Mouse (Mus musculus): ENCODE results near the gene Tspan9. TPM values are rescaled to one million over a fixed set of nuclear protein-coding genes. Genes with fewer than 3 reads are reported as not detected.

Gene Tspan9
- total RNA-seq (2023): 6.7 TPM

DNA sequence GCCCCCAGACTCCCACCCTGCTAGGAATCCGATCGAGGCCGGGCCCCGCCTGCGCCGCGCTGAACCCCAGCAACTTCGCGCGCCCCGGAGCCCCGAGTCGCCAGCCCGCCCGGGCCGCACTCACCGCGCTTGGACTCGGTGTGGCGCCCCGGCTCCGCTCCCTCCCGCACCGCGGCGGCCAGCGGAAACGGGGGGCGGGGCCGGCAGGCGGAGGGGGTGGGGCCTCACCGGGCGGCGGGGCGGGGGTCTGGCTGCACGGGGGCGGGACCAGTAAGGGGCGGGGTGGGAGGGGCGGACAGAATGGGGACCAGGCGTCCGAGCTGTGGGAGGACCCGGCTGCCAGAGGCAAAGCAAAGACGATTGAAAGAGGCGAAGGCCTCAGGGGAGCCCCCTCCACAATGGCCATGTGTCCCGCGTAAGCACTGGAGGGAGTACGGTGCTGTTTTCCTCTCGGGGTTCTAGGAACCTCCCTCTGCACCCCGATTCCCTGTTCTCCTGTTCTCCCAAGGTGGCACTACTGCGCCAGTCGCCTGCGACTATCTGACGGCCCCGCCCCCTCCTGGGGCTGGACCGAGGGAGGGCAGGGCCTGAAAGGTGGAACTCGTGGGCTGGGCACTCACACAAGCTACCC lies at the start of gene Tspan9:
Tspan9 (minus strand) TSS at position 205 of the 631 bp plus-strand sequence.

Other genes with a start within 250 kb of the Tspan9 start
- not detected for gene Tead4, start 157.2 kb upstream of the Tspan9 start, total RNA-seq (2023)
- 5.4 TPM for gene Tulp3, start 212.3 kb upstream of the Tspan9 start, total RNA-seq (2023)
- gene Rhno1, start 219.3 kb upstream of the Tspan9 start, total RNA-seq (2023): 52.9 TPM
- 11.5 TPM for gene Foxm1, start 219.4 kb upstream of the Tspan9 start, total RNA-seq (2023)
- not detected for gene Tex52, start 231.9 kb upstream of the Tspan9 start, total RNA-seq (2023)
- gene Gm44596, start 231.9 kb upstream of the Tspan9 start, total RNA-seq (2023): not detected